Mouse (Mus musculus): Measurements from ENCODE around the gene Tmppe. TPM values are rescaled to one million over a fixed set of nuclear protein-coding genes. Genes with fewer than 3 reads are reported as not detected.

Tmppe gene
- polyA plus RNA-seq, 1 experiment from 2014 or later, result 5.7 TPM

- ATAC-seq (ENCODE audit: low FRiP score, low TSS enrichment) (no peak), DNase-seq (ENCODE audit: low spot score) (no peak)
- H3K27ac ChIP-seq (replicated peaks), result no peak overlapping the region
- no peak overlapping the region for H3K9ac ChIP-seq (ENCODE audit: low read length)
- no peak overlapping the region for H3K4me2 ChIP-seq (replicated peaks; ENCODE audit: low read depth)
- TF ChIP-seq CTCF (IDR thresholded peaks at IDR 0.05; ENCODE audit: low read depth) (no peak), EP300 (optimal IDR thresholded peaks at IDR 0.05) (no peak)
- no peak overlapping the region for H3K4me3 ChIP-seq (ENCODE audit: low read depth, low read length)
- H3K27me3 ChIP-seq (ENCODE audit: control insufficient read depth, insufficient read depth, low read length), result no peaks in the 10 kb centered on the region
- H3K9me3 ChIP-seq (ENCODE audit: control insufficient read depth, low read length), result no peaks in the 10 kb centered on the region
- H3K36me3 ChIP-seq (ENCODE audit: control insufficient read depth, insufficient read depth, low read length), result peaks cover 6% of the 10 kb centered on the region
- no peaks in the 10 kb centered on the region for H3K4me1 ChIP-seq (replicated peaks; ENCODE audit: control insufficient read depth, insufficient read depth)
- 76% methylated on average over 12 of the region's 12 CpGs for WGBS
Measured at GRCm38 (mm10) chr9:114413866-114414265, 13.0 kb downstream of the Tmppe start.

DNA sequence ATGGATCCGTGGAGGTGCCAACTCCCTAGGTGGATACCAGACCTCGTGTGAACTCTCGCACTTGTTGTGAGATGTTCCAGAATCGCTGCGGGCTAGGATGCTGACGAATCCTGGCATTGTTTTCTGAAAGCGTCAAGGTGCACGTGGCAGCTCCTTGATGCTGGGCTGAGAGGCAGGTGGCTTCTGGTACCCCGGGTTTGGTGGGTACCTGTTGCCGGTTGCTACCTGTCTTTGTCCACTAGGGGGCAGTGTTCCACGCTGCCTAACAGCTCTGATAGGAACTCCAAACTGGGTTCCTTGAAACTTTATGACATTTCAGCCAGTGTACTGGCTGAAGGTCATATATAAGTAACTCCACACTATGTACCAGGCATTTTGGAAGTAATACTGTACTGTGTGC, 14.8 kb downstream of the Tmppe start:
- Histone ChIP-seq H3K36me3 (ENCODE audit: control insufficient read depth, insufficient read depth, low read length) (no peaks in the 10 kb centered on the region; the same call in 1 of the 2 replicates), H3K4me1 (replicated peaks; ENCODE audit: control insufficient read depth, insufficient read depth) (no peaks in the 10 kb centered on the region), H3K4me2 (replicated peaks; ENCODE audit: low read depth) (no peak overlapping the region), H3K27me3 (ENCODE audit: control insufficient read depth, insufficient read depth, low read length) (no peaks in the 10 kb centered on the region), H3K9me3 (ENCODE audit: control insufficient read depth, low read length) (no peaks in the 10 kb centered on the region), H3K27ac (replicated peaks) (0 out of 2 replicates have a peak overlapping the region, but pooled peaks have one; percentile 18), H3K9ac (ENCODE audit: low read length) (no peak overlapping the region), H3K4me3 (ENCODE audit: low read depth, low read length) (no peak overlapping the region)
- TF ChIP-seq EP300 (optimal IDR thresholded peaks at IDR 0.05) (no peak), CTCF (IDR thresholded peaks at IDR 0.05; ENCODE audit: low read depth) (peak; percentile 89)
- peak; percentile 54 for DNase-seq (ENCODE audit: low spot score)
- 28% methylated on average over 11 of the region's 11 CpGs for WGBS
- peak; percentile 16; the same call in 1 of the 2 replicates for ATAC-seq (ENCODE audit: low FRiP score, low TSS enrichment)

- Histone ChIP-seq H3K27ac (replicated peaks) (no peak overlapping the region), H3K4me3 (ENCODE audit: low read depth, low read length) (no peak overlapping the region), H3K36me3 (ENCODE audit: control insufficient read depth, insufficient read depth, low read length) (no peaks in the 10 kb centered on the region; the same call in 1 of the 2 replicates), H3K27me3 (ENCODE audit: control insufficient read depth, insufficient read depth, low read length) (no peaks in the 10 kb centered on the region), H3K9ac (ENCODE audit: low read length) (no peak overlapping the region), H3K4me1 (replicated peaks; ENCODE audit: control insufficient read depth, insufficient read depth) (no peaks in the 10 kb centered on the region), H3K9me3 (ENCODE audit: control insufficient read depth, low read length) (no peaks in the 10 kb centered on the region), H3K4me2 (replicated peaks; ENCODE audit: low read depth) (no peak overlapping the region)
- no peak for DNase-seq (ENCODE audit: low spot score)
- TF ChIP-seq CTCF (IDR thresholded peaks at IDR 0.05; ENCODE audit: low read depth), result no peak
- no peak for TF ChIP-seq EP300 (optimal IDR thresholded peaks at IDR 0.05)
- 86% methylated on average over 21 of the region's 21 CpGs for WGBS
- ATAC-seq (ENCODE audit: low FRiP score, low TSS enrichment), result no peak
Measured at GRCm38 (mm10) chr9:114416646-114417517, 16.0 kb downstream of the Tmppe start.

- H3K4me2 ChIP-seq (replicated peaks; ENCODE audit: low read depth), result no peak overlapping the region
- H3K27me3 ChIP-seq (ENCODE audit: control insufficient read depth, insufficient read depth, low read length), result no peaks in the 10 kb centered on the region
- DNase-seq (ENCODE audit: low spot score), result peak; percentile 53
- H3K9me3 ChIP-seq (ENCODE audit: control insufficient read depth, low read length), result no peaks in the 10 kb centered on the region
- H3K4me1 ChIP-seq (replicated peaks; ENCODE audit: control insufficient read depth, insufficient read depth), result no peaks in the 10 kb centered on the region
- H3K4me3 ChIP-seq (ENCODE audit: low read depth, low read length), result no peak overlapping the region
- no peak overlapping the region for H3K27ac ChIP-seq (replicated peaks)
- WGBS, result 88% methylated on average over 7 of the region's 7 CpGs
- no peak for ATAC-seq (ENCODE audit: low FRiP score, low TSS enrichment)
- TF ChIP-seq EP300 (optimal IDR thresholded peaks at IDR 0.05) (no peak), CTCF (IDR thresholded peaks at IDR 0.05; ENCODE audit: low read depth) (peak; percentile 81)
- H3K36me3 ChIP-seq (ENCODE audit: control insufficient read depth, insufficient read depth, low read length), result no peaks in the 10 kb centered on the region; the same call in 1 of the 2 replicates
- no peak overlapping the region for H3K9ac ChIP-seq (ENCODE audit: low read length)
Measured at GRCm38 (mm10) chr9:114418187-114418586, 17.3 kb downstream of the Tmppe start.

GRCm38 (mm10) chr9:114420443-114420842, 19.5 kb downstream of the Tmppe start:
- H3K4me3 ChIP-seq (ENCODE audit: low read depth, low read length), result no peak overlapping the region
- H3K4me2 ChIP-seq (replicated peaks; ENCODE audit: low read depth), result no peak overlapping the region
- no peak overlapping the region for H3K27ac ChIP-seq (replicated peaks)
- WGBS, result 70% methylated on average over 8 of the region's 8 CpGs
- no peak for DNase-seq (ENCODE audit: low spot score)
- no peak for ATAC-seq (ENCODE audit: low FRiP score, low TSS enrichment)
- no peaks in the 10 kb centered on the region for H3K27me3 ChIP-seq (ENCODE audit: control insufficient read depth, insufficient read depth, low read length)
- H3K9me3 ChIP-seq (ENCODE audit: control insufficient read depth, low read length), result no peaks in the 10 kb centered on the region
- TF ChIP-seq EP300 (optimal IDR thresholded peaks at IDR 0.05), result no peak
- no peak for TF ChIP-seq CTCF (IDR thresholded peaks at IDR 0.05; ENCODE audit: low read depth)
- no peak overlapping the region for H3K9ac ChIP-seq (ENCODE audit: low read length)
- H3K4me1 ChIP-seq (replicated peaks; ENCODE audit: control insufficient read depth, insufficient read depth), result no peaks in the 10 kb centered on the region
- H3K36me3 ChIP-seq (ENCODE audit: control insufficient read depth, insufficient read depth, low read length), result no peaks in the 10 kb centered on the region; the same call in 1 of the 2 replicates

DNA sequence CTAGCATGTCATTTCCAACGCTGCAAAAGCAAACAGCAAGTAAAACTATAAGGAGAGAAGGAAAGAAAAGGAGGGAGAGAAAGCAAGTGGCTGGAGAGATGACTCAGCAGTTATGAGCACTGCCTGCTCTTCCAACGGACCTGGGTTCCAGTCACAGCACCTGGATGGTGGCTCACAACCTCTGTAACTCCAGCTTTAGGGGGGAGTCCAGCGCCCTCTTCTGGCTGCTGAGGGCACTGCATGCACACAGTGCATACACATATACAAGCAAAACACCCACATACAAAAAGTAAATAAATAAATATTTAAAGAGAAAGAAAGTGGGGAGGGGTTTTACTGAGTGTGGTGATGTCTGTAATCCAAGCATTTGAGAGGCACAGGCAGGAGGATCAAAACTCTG, 20.1 kb downstream of the Tmppe start:
- no peak overlapping the region for H3K9ac ChIP-seq (ENCODE audit: low read length)
- H3K36me3 ChIP-seq (ENCODE audit: control insufficient read depth, insufficient read depth, low read length), result no peaks in the 10 kb centered on the region; the same call in 1 of the 2 replicates
- ATAC-seq (ENCODE audit: low FRiP score, low TSS enrichment), result no peak
- no peaks in the 10 kb centered on the region for H3K4me1 ChIP-seq (replicated peaks; ENCODE audit: control insufficient read depth, insufficient read depth)
- no peaks in the 10 kb centered on the region for H3K9me3 ChIP-seq (ENCODE audit: control insufficient read depth, low read length)
- no peak overlapping the region for H3K4me3 ChIP-seq (ENCODE audit: low read depth, low read length)
- TF ChIP-seq EP300 (optimal IDR thresholded peaks at IDR 0.05), result no peak
- TF ChIP-seq CTCF (IDR thresholded peaks at IDR 0.05; ENCODE audit: low read depth), result peak; percentile 40
- no peak overlapping the region for H3K4me2 ChIP-seq (replicated peaks; ENCODE audit: low read depth)
- H3K27me3 ChIP-seq (ENCODE audit: control insufficient read depth, insufficient read depth, low read length), result no peaks in the 10 kb centered on the region
- no peak for DNase-seq (ENCODE audit: low spot score)
- 63% methylated on average over 3 of the region's 3 CpGs for WGBS
- no peak overlapping the region for H3K27ac ChIP-seq (replicated peaks)

All from stomach, postnatal 0 days (tissue).